Mouse (Mus musculus) limb, embryonic 14.5 days (tissue): Measurements from ENCODE around the gene Ap3m1. TPM values are rescaled to one million over a fixed set of nuclear protein-coding genes. Genes with fewer than 3 reads are reported as not detected.
"Not testable (repeated sequence)": the region's sequence is repeated elsewhere in the genome, so short reads cannot be mapped to it uniquely, and the experiment has no call there.

Source experiments
- ATAC-seq: fragments of 200-750 bp; cut with Nextera tagmentation; 2 replicates; pipeline ENCODE4 v1.8.0; 2017; ENCODE audit warnings: low read depth, moderate number of reproducible peaks, moderate TSS enrichment; ENCODE audit not compliant: low FRiP score
- DNase-seq: peaks from one replicate; pipeline ENCODE4 v3.0.0-alpha.2; 2015; ENCODE audit warnings: low spot score
- H3K27ac ChIP-seq: fragments of 300-500 bp; sonication (generic); replicated peaks from 2 replicates; pipeline ENCODE4 v1.5.1; 2014; ENCODE audit warnings: low read depth, mild to moderate bottlenecking, low read length, moderate library complexity, mixed read lengths
- H3K27me3 ChIP-seq: fragments of 300-500 bp; sonication (generic); 2 replicates; pipeline ENCODE4 v1.6.1; 2014; ENCODE audit warnings: low read length, mixed read lengths; ENCODE audit not compliant: control insufficient read depth, insufficient read depth
- H3K36me3 ChIP-seq: fragments of 300-500 bp; sonication (generic); 2 replicates; pipeline ENCODE4 v1.6.1; 2014; ENCODE audit warnings: mild to moderate bottlenecking, low read length, moderate library complexity, mixed read lengths; ENCODE audit not compliant: control insufficient read depth, insufficient read depth
- H3K4me1 ChIP-seq: fragments of 300-500 bp; sonication (generic); 2 replicates; pipeline ENCODE4 v1.6.1; 2014; ENCODE audit warnings: antibody characterized with exemption, low read length, mixed read lengths; ENCODE audit not compliant: control insufficient read depth, insufficient read depth
- H3K4me2 ChIP-seq: fragments of 300-500 bp; sonication (generic); replicated peaks from 2 replicates; pipeline ENCODE4 v1.6.1; 2014; ENCODE audit warnings: low read depth, mild to moderate bottlenecking, low read length, moderate library complexity; ENCODE audit not compliant: severe bottlenecking
- H3K4me3 ChIP-seq: fragments of 300-500 bp; sonication (generic); replicated peaks from 2 replicates; pipeline ENCODE4 v1.5.1; 2014; ENCODE audit warnings: low read length
- H3K9ac ChIP-seq: fragments of 300-500 bp; sonication (generic); 2 replicates; pipeline ENCODE4 v1.6.1; 2014; ENCODE audit warnings: mild to moderate bottlenecking, low read depth, low read length, moderate library complexity; ENCODE audit not compliant: severe bottlenecking
- H3K9me3 ChIP-seq: fragments of 300-500 bp; sonication (generic); 2 replicates; pipeline ENCODE4 v1.6.1; 2016; ENCODE audit warnings: low read length; ENCODE audit not compliant: control insufficient read depth
- POLR2A ChIP-seq: fragments of 200-500 bp; IDR thresholded peaks from 2 replicates; pipeline ENCODE4 v1.8.0; 2012; ENCODE audit warnings: inconsistent platforms, mild to moderate bottlenecking, moderate library complexity, borderline replicate concordance; ENCODE audit not compliant: insufficient read depth, insufficient read length; ENCODE audit errors: extremely low read depth
- WGBS: fragments of 180-500 bp; shearing (Covaris S2); extraction: QIAGEN DNeasy Blood & Tissue Kit; methylation state at CpG from one replicate; pipeline ENCODE4 v1.1.7; 2014; 5-methylcytosine and 5-hydroxymethylcytosine counted together
- polyA plus RNA-seq, 2 experiments: library from polyadenylated mRNA; depleted of rRNA in 1 of 2; stranded (reverse) in 1 of 2; unstranded in 1 of 2; fragments of >200 nt; fragmentation: Nextera tagmentation in 1 of 2; extraction: Ambion mirVana in 1 of 2; gene quantifications; 2 replicates each; pipeline versions ENCODE4 v1.2.1 to v1.2.3; 2012 to 2014

Ap3m1 gene
- polyA plus RNA-seq, 2 experiments = 76.4 to 86.6 TPM

GRCm38 (mm10) chr14:21096279-21096678, 44.0 kb upstream of the Ap3m1 start:
- Histone ChIP-seq H3K9ac (no peak overlapping the region), H3K27me3 (no peaks in the 10 kb centered on the region), H3K4me3 (no peak overlapping the region), H3K4me2 (no peak overlapping the region), H3K27ac (no peak overlapping the region), H3K36me3 (peaks cover 9% of the 10 kb centered on the region), H3K4me1 (peaks cover 4% of the 10 kb centered on the region; the same call in 1 of the 2 replicates), H3K9me3 (no peaks in the 10 kb centered on the region)
- ATAC-seq (no peak), DNase-seq (no peak)
- no peak for TF ChIP-seq POLR2A

DNA sequence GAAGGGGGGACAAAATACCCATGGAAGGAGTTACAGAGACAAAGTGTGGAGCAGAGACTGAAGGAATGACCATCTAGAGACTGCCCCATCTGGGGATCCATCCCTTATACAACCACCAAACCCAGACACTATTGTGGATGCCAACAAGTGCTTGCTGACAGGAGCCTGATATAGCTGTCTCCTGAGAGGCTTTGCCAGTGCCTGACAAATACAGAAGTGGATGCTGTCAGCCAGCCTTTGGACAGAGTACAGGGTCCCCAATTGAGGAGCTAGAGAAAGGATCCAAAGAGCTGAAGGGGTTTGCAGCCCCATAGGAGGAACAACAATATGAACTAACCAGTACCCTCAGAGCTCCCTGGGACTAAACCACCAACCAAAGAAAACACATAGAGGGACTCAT, 41.9 kb upstream of the Ap3m1 start:
- H3K27ac ChIP-seq, H3K4me1 ChIP-seq, H3K36me3 ChIP-seq, H3K4me2 ChIP-seq, H3K9ac ChIP-seq, H3K4me3 ChIP-seq, H3K27me3 ChIP-seq, DNase-seq, ATAC-seq, H3K9me3 ChIP-seq: not testable (repeated sequence)

DNA sequence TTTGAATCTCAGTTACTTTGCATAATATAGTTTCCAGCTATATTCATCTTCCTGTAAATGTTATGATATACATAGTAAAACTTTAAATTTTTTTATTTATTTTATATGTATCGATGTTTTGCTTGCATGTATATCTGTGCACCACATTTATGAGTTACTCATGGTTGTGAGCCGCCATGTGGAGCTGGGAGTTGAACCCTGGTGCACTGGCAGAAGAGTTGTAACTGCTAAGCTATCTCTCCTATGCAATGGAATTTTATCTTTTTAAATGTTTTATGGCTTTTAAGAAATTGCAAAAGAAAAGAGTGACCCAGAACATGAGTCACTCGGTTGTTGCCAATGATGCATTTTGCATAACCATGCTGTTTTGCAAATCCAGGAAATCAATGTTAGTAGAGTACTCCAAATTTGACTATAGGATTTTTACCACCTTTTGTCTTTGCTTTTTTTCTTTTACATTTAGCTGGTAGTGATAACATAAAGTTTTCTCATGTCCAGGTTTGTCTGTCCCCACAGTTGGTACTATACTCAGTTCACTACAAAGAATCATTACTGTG, 38.7 kb upstream of the Ap3m1 start:
- Histone ChIP-seq H3K9ac (no peak overlapping the region), H3K4me1 (peaks cover 27% of the 10 kb centered on the region), H3K4me2 (no peak overlapping the region), H3K9me3 (no peaks in the 10 kb centered on the region), H3K4me3 (no peak overlapping the region), H3K27ac (no peak overlapping the region), H3K36me3 (peaks cover 9% of the 10 kb centered on the region), H3K27me3 (no peaks in the 10 kb centered on the region)
- no peak for TF ChIP-seq POLR2A
- WGBS = 90% methylated on average over 3 of the region's 3 CpGs
- ATAC-seq (no peak), DNase-seq (no peak)

GRCm38 (mm10) chr14:21090400-21090799, 38.1 kb upstream of the Ap3m1 start:
- TF ChIP-seq POLR2A = no peak
- Histone ChIP-seq H3K27ac (no peak overlapping the region), H3K36me3 (peaks cover 9% of the 10 kb centered on the region), H3K27me3 (no peaks in the 10 kb centered on the region), H3K9me3 (no peaks in the 10 kb centered on the region), H3K4me3 (no peak overlapping the region), H3K4me1 (peaks cover 30% of the 10 kb centered on the region), H3K9ac (no peak overlapping the region), H3K4me2 (no peak overlapping the region)
- ATAC-seq (no peak), DNase-seq (no peak)
- WGBS = 53% methylated on average over 3 of the region's 3 CpGs

- no peak for DNase-seq
- H3K9me3 ChIP-seq = no peaks in the 10 kb centered on the region
- no peak overlapping the region for H3K27ac ChIP-seq
- TF ChIP-seq POLR2A = no peak
- no peak overlapping the region for H3K4me3 ChIP-seq
- H3K4me2 ChIP-seq = no peak overlapping the region
- ATAC-seq = no peak
- peaks cover 30% of the 10 kb centered on the region for H3K4me1 ChIP-seq
- H3K36me3 ChIP-seq = peaks cover 9% of the 10 kb centered on the region
- no peaks in the 10 kb centered on the region for H3K27me3 ChIP-seq
- H3K9ac ChIP-seq = no peak overlapping the region
- 62% methylated on average over 3 of the region's 3 CpGs for WGBS
These were observed 36.4 kb upstream of the Ap3m1 start for GRCm38 (mm10) chr14:21088731-21089130.

DNA sequence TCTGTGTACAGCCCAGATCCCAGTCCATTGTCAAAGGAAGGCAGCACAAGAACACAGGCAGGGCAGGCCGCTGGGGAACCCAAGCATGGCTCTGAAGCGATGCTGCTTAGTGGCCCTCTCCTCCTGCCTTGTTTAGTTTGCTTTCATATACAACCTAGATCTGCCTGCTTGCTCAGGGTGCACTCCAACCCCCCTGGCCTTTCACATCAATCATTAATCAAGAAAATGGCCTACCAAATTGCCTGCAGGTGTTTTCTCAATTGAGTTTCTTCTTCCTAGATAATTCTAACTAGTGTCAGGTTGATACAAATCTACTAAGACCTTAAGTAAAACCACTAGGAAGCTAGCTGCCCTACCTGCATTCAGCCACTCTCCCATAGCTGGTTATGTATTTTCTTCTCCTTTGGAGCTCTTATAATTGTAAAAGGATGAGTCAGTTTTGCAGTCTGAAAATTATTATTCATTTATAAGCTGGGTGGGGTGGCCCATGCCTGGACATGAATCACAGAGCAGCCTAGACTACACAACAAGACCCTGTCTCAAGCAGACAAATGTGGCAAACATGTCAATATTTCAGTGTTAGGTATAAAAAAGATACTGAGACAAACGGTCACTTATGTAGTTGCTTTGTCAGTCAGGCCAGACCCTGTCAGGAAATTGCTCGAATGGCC, 35.2 kb upstream of the Ap3m1 start:
- Histone ChIP-seq H3K4me2 (0 out of 2 replicates have a peak overlapping the region, but pooled peaks have one; percentile 26), H3K4me3 (no peak overlapping the region), H3K9me3 (no peaks in the 10 kb centered on the region), H3K9ac (no peak overlapping the region), H3K27ac (peak overlapping the region; percentile 83), H3K27me3 (no peaks in the 10 kb centered on the region), H3K36me3 (peaks cover 2% of the 10 kb centered on the region; the same call in 1 of the 2 replicates), H3K4me1 (peaks cover 30% of the 10 kb centered on the region)
- WGBS = 44% methylated on average over 4 of the region's 4 CpGs
- no peak for TF ChIP-seq POLR2A
- DNase-seq = no peak
- no peak for ATAC-seq
